Mouse (Mus musculus) erythroid progenitor cell, adult 5-6 weeks (primary cell): ENCODE measurements around the gene Hist1h1c. TPM values are rescaled to one million over a fixed set of nuclear protein-coding genes. Genes with fewer than 3 reads are reported as not detected.
"Not testable (repeated sequence)": the region's sequence is repeated elsewhere in the genome, so short reads cannot be mapped to it uniquely, and the experiment has no call there.

Source experiments
- ATAC-seq: replicated peaks from 2 replicates; pipeline ENCODE4 v1.8.0; 2016; ENCODE audit warnings: moderate number of reproducible peaks, mild to moderate bottlenecking, moderate TSS enrichment, inconsistent platforms; ENCODE audit not compliant: poor library complexity, low FRiP score, severe bottlenecking
- total RNA-seq, 2 experiments: library from RNA; stranded (forward) in 1 of 2; stranded (reverse) in 1 of 2; fragments of 150-400 nt in 1 of 2; fragments of 186-747, 209-891 nt in 1 of 2; gene quantifications; 2 replicates each; pipeline versions ENCODE4 v1.2.3 to v1.2.4; 2015 to 2017; ENCODE audit warnings: low replicate concordance in 2 of 2

Gene Hist1h1c
- total RNA-seq, 2 experiments from 2014 or later, result 533 to 3,859 TPM

DNA sequence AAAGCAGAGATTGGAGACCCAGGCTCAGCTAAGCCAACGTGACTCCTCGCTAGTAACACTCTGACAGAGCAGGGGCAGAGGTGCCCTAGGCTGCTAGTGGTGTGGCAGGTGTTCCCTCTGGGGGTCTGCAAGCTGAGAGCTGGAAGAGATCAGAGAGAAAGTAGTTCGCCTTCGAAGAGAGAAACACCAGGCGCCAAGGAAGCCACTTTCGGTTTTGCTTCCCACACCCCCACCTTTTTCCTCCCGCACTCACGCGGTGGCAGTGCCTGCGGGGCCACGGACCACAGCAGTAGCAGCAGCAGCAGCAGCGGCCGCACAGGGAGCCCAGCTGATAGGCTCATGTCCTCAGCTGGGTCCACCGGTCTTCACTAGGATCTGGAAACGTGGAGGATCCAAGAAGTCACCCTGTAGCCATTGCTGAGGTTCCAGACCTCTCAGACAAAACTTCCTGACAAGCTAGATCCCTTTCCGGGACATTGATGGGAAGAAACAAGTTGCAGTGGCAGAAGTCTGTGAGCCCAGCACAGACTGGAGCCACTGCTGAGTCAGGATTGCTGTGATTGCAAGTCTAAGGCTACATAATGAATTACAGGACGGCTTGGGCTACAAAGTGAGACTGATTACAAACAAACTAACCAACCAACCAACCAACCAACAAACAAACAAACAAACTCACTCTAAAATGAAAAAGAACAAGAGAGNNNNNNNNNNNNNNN lies 28.1 kb upstream of the Hist1h1c start, which contains the start of gene Hfe:
Gene Hfe, minus strand, starts transcription at position 481 of the 716 bp plus-strand sequence.
- peak; percentile 59 for ATAC-seq

DNA sequence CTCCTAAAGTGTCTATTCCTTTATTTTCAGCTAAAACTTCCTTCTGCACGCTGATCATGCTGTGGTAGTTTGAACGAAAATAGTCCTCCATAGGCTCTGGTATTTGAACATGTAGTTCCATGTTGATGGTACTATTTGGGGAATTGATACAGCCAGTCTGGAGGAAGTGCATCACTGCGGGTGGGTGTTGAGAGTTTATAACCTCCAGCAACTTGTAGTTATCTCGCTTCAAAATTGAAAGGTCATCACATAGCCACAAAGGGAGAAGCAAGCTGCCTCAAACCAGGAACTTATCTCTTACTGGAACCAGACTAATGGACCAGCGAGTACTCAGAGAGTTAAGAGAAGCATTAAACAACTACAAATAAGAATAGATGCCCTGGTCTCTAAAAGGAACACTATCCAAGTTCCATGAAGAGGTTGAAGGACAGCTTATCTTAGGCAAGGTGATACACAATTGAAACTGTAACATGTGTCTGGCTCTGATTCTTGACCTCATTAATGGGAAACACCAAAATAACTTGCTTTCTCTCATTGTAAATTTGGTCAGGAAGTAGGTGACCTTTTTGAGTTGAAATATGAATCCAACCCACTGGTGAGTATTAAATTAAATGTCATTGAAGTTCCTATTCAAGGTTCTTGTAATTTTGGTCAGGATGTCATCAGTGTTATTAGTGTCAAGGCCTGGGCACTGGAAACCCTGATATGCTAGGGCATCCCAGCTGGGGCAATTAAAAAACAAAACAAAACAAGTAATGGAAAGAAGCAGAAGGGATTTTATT lies 22.2 kb upstream of the Hist1h1c start:
- no peak for ATAC-seq

DNA sequence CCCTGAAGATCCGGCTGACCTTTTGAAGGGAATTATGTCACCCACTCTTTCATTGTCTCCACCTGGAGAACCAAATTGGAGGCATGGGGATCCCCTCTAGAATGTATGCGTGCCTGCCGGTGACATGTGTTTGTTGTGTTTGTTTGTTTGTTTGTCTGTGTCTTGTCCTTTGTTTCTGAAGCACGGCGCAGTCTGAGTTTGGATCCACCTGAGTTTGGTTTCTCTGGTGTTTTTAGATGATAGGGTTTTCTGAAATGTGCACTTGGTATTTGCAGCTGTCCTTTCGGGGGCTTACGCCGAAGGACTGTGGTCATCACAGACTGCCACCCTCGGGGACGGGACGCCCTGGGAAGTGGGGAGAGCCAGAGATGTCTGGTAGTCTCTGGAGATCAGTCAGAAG lies 21.4 kb upstream of the Hist1h1c start:
- ATAC-seq, result no peak

DNA sequence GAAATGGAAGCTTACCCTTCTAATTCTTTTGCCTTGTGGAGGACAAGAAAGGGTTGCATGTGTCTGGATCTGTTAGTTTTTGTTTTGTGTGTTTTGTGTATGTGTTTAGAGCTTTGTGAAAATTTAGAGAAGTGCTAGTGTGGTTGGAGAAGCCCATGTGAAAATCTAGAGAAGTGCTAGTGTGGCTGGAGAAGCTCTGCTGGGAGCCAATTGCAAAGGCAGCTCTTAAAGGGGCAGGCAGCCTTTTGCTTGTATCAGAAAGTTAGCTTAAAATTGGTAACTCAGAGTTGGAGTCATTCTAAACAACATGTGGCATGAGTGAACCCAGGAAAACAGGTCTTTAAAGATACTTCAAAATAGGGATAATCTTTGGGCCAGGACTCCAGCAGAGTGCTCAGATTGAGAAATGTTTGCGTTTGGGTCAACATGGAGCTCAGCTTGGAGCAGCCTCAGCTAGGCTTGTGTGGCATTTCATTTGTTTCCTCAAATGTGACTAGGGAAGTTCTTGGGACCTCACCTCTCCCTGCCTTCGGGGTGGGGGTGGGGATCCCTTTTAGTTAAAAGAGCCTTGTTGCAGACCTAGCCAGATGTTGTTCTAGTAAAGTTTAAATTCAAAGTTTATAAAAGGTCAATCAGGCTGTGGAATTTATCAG lies 20.9 kb upstream of the Hist1h1c start:
- not testable (repeated sequence) for ATAC-seq

DNA sequence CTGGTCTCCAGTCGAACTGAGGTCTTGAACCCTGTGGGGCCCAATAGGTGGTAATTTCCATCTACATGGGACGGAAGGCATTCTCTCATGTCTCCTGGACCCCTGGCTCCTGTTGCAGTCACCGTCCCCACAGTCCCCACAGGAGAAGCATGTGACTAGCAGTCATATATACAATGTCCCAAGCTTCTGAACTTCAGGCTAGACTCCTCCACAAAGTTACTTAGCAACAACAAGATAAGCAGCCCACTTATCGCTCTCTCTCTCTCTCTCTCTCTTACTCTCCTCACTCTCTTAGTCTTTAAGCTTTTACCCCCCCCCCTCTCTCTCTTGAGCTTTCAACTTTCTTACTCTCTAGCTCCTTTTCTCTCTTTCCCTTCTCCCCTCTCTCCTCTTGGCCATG lies 14.4 kb upstream of the Hist1h1c start:
- ATAC-seq, result no peak

DNA sequence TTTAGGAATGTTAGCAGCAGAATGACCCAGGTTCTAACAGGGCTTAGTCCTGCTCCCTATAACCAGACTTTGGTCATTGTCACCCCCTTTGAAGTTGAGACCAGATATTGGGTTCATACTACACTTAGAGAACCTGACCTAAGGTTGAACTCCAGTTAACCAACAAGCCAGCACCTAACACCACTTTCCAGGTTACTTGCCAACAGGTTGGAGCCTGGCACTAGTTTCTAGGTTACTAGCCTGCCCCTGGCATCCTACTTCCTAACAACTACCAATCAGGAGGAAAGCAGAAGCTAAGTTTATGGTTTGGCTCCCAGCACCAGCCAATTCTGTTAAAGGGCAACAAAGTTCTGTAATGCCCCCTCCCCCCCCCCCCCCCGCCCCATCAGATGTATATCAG lies 13.4 kb upstream of the Hist1h1c start:
- no peak for ATAC-seq

DNA sequence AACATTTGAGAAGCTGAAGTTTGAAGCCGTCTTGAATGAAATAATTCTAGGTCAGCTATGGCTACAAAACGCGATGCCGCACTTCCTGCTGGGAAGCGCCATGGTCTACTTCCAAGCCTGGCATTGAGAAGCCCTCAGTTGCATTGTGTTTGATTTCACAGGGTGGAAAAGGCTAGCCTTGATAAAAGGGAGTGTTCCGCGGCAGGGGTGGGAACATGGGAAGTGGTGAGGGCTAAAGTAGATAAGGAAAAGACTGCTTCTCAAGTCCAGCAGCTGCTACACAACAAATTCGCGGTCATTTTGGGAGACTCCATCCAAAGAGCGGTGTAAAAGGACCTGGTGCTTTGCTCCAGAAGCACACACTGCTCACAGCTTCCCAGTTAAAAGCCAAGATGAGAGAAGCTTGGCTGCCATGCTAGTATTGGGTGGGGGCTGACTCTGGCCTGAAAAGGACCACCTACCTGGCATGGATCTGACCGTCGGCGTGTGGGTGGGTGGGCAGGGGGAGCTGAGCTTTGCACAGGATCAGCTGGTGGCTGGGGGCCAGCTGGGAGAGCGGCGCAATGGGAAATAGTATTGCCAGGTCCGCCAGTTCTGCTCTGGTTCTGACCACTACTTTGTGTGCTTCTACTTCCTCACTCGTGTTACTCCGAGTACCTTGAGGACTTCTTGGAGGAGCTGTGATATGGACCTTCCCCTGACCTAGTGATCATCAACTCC lies 10.0 kb upstream of the Hist1h1c start:
- ATAC-seq, result peak; percentile 50

DNA sequence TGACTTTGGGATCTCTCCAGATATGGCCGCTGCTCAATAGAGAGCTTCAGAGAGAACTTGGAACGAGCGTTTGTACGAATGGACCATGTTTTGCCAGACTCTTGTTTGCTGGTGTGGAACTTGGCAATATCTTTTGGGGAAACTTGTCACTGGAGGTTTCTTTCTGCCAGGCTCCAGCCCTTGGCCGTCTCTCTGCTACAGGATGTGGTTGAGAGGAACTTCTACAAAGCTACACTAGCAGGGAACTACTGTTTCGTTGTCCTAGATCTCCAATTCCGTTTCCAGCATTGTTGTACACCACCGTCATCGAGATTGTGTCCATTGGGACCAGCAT lies 9.4 kb upstream of the Hist1h1c start:
- no peak for ATAC-seq

DNA sequence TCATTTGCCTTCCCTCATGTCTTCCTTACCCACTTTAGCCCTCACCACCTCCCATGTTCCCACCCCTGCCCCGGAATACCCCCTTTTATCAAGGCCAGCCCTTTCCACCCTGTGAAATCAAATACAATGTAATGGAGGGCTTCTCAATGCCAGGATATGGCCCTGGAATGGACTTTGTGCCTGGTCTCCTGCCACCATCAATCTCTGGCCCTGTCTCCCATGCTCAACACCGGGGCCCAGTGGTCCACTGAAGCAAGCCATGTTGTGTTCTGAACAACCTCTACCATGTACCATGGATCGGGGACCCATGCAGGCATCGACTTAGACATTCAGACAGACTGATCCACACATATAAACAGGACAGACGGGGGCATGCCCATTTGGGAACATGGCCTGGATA lies 8.9 kb upstream of the Hist1h1c start:
- no peak for ATAC-seq

DNA sequence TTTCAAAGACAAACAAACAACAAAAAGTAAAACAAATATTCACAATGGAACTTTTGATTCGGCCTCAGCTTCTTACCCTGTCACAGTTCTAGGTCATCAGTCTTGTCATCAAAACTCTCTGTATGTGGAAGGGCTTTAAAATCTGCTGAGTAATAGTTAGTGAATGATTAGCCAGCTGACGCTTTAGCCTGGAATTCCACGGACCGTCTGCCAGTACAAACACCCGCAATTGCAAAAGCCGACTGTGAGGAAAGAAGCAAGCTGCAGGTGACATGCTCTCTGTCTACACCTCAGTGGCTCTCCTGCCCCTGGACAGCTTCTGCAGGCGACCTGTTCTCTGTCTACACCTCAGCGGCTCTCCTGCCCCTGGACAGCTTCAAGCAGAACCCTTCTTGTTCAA lies 8.1 kb upstream of the Hist1h1c start:
- no peak; the same call in 1 of the 2 replicates for ATAC-seq

DNA sequence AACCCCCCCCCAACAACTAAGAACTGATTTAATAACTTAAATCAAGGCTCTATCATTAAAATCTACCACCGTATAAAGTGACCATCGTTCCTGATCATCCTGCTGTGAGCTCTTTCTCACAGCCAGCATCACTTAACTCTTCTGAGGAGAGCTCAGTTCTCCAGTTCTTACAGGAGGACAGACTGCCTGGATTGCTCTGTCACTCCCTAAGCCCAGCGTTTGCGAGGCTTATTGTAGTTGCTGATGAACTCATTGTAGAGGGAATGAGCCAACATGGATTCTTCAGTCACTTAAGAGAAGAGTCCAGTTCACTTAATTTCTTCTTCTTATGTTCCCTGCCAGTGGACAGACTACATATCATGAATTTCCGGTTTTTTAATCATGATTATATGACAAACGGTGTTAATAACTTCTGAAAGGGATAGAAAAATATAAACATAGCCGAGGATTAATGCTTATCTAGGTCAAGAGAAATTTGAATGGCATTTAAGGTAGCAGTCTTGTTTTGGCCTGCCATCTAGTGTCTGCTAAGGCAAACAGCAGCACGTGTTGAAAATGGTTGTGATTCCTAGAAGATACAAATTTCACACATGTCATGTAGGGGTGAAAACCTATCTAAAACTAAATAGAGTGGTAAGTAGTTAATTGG lies 6.3 kb upstream of the Hist1h1c start:
- peak; percentile 87 for ATAC-seq

DNA sequence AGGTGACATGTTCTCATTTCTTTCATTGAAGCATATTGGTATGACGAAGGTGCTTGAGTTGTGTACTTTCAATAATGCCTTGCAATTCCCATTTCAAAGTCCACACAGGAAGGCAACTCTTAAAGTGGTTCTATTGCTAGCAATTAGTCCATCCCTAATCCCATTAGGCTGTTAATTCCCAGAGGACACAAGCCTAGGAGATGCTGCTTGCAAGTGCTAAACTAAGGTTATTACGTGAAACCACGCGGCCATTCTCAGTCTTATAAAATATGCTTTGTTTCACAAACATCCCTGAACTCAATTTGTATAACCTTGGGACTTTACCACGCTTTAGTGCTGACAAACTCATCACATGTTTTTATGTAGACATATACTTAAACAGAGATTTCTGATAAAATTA lies 1.5 kb upstream of the Hist1h1c start:
- no peak for ATAC-seq

DNA sequence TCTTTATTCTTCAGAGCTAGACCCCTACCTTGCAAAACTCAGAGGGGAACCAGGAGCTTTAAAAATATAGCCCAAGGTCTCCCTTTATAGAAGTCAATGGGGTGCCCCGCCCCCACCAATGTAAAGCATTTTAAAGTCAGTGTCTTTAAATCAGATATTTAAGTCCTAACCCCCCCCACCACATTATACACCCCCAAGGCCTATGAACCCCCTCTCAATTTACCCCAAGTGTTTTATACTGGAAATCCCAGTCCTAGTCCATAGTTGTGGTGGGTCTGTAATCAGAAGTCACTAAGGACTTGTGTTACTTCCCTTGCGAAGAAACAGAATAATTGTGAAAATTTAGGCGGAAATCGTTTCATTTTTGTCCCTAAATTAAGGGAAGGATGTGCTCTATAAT lies 567 bp upstream of the Hist1h1c start:
- no peak for ATAC-seq

DNA sequence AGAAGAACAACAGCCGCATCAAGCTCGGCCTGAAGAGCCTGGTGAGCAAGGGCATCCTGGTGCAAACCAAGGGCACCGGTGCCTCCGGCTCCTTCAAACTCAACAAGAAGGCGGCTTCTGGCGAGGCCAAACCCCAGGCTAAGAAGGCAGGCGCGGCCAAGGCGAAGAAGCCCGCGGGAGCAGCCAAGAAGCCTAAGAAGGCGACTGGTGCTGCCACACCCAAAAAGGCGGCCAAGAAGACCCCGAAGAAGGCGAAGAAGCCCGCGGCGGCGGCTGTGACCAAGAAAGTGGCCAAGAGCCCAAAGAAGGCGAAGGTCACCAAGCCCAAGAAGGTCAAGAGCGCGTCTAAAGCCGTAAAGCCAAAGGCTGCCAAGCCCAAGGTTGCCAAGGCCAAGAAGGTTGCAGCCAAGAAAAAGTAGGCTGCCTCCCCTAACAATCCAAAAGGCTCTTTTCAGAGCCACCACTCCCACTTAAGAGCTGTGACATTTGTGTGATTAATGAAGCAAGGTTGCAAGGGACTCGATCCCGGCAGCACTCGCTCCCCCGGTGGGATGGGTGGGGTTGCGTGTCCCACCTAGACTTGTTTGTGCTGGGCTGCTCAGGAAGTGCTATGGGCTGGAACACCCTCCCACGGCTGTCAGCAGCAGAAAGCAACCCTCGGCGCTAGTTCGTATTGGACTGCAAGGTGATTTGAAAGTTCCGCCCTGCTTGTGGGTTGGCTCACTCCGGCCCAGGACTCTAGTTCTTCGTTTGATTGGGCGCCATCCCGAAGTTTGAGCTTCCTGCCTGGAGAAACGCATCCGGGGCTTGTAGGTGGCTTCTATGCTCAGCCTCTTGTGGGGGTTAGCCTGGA lies 687 bp downstream of the Hist1h1c start:
- ATAC-seq, result peak; percentile 71

DNA sequence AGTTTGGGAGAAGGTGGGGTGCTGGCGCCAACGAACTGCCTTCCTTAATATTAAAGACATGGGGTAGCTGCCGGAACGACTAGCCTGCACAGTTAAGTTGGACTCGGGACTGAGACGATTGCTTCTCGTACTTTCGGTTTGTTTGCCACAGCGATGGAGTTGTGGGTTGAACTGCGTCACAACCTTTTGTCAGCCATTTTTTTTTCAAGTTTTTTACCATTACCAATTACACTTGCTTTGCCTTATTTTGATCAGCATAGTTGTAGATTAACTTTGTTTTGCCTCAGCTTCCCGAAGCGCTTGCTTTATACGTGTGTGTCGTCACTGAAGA lies 1.3 kb downstream of the Hist1h1c start:
- no peak for ATAC-seq

DNA sequence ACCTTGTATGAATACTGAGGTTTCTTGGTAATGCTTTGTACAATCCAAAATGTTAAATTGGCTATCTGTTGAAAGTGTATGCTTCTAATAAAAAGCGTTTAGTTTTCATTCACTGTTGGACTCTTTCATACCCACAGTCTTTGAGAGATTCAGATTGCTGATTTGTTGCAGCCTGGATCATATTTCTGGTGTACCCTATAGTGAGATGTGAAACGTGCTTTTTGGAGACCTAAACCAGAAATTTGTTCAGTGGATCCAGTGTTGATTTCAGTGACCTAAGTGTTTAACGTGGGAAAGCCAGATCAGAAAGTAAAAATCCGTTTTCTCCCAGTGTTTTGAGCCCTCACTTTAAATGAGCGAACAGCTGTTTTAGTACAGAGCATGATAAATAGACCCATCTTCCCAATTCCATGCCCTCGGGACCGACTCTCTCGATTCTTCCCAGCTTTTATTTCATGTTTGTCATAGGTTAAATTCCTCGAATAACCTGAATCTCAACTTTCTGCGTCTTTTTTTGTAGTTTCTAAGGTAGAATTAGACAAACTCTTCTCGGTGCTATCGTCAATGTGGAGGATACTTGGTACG lies 1.7 kb downstream of the Hist1h1c start:
- ATAC-seq, result no peak

DNA sequence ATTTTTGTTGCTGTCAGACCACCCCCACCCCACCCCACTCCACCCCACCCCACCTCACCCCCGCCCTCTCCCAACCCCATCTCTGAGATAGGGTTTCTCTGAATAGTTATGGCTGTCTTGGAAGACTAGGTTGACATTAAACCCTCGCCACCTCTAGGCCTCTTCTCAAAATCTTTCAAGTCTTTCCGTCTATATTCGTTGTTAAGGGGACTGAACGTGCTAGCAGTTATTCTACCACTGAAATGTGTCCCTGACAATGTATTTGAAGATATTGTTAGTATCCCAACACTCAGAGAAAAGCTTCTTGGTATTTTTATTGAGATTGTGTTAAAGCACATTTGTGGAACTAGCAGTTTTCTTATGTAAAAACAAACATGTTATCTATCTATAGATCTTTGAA lies 2.3 kb downstream of the Hist1h1c start:
- no peak for ATAC-seq

DNA sequence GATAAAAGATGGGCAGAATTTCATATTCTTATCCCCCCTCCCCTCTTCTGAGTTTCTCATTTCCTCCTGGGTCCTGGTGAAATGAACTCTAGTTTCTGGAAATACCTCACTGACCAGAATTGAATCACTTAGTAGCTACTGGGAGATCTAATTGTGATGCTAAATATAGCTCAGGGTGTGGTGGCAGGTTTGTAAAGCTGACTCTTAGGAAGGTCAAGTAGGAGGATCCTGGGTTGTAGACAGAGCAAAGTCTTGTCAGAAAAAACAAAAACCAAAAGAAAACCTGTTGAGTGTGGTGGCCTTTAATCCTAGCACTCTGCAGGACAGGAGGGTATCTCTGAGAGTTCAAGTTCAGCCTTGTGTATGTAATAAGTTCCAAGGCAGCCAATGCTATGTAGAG lies 3.4 kb downstream of the Hist1h1c start:
- ATAC-seq, result no peak

DNA sequence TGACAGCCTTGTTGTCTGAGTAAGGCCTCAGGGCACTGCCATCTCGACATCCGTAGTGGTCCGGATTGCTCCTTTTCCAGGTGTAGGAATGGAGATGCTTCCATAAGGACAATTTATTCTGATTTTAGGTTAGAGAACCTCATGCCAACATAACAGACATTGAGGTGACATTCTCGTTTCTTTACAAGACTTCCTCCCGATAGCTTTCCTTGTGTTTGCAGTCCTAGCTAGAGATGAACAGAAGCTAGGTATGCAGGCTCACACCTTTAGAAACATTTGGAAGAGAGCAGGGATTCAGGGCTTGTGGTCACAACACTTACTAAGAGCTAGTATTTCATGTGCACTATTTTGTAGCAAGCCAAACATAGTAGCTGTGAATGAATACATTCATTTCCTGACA lies 4.6 kb downstream of the Hist1h1c start:
- no peak for ATAC-seq
